ENCODE assay signal across 9 mouse cellular contexts in the genomic region with DNA sequence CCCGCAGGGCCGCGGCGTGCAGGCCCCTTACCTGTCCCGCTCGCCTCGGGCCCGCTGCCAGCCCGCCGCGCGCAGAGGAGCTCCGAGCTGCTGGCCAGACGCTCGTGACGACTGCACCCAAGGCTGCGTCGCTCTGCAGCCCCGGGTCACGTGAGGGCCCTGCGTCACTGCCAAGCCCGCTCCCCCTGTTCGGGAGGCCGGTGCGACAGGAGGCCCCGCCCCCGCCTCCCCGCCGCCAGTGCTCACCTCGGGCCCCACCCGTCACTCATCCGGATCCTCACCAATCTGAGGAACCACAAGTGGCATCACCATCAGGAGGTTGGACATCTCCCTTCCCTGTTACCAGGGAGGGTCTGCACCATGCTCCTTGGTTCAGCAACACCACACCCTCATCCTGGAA. TPM values are rescaled to one million over a fixed set of nuclear protein-coding genes. Genes with fewer than 3 reads are reported as not detected.
DNase-seq lines count a peak whose midpoint lies in the region; ATAC-seq and TF ChIP-seq lines count a peak whose summit lies in the region.
"Not testable (repeated sequence)": the region's sequence is repeated elsewhere in the genome, so short reads cannot be mapped to it uniquely, and the experiment has no call there.
"Had no signal": no experiment of that assay in that cellular context is flagged by ENCODE, and none has a peak within 500 bp of the region (broad histone marks: within the 10 kb centered on the region; RNA-seq: fewer than 3 reads in every experiment).

Bex2 (minus strand) TSS at position 217 of the 400 bp plus-strand sequence.

- not testable (repeated sequence) for H3K9me3 ChIP-seq in G1E (replicated peaks); forebrain, embryonic 10.5 days; heart, postnatal 0 days (replicated peaks; ENCODE audit: control insufficient read depth, low read length); limb, embryonic 14.5 days (ENCODE audit: control insufficient read depth, low read length); midbrain, embryonic 14.5 days (ENCODE audit: control insufficient read depth, low read length); stomach, postnatal 0 days (ENCODE audit: control insufficient read depth, low read length)

- not testable (repeated sequence) for H3K4me3 ChIP-seq in G1E (ENCODE audit: low read depth, low read length)
- peak within 1 kb of the TSS; percentile 56 for H3K4me3 ChIP-seq in forebrain, embryonic 10.5 days
- 0 out of 2 replicates have a peak within 1 kb of the TSS, but pooled peaks have one; percentile 11 for H3K4me3 ChIP-seq in heart, postnatal 0 days (ENCODE audit: low read depth, low read length)
- peak within 1 kb of the TSS; percentile 28 for H3K4me3 ChIP-seq in limb, embryonic 14.5 days (replicated peaks; ENCODE audit: low read length)
- peak within 1 kb of the TSS; percentile 41 for H3K4me3 ChIP-seq in midbrain, embryonic 14.5 days (replicated peaks; ENCODE audit: low read depth, low read length)
- 0 out of 2 replicates have a peak within 1 kb of the TSS, but pooled peaks have one; percentile 6 for H3K4me3 ChIP-seq in stomach, postnatal 0 days (ENCODE audit: low read depth, low read length)

- not testable (repeated sequence) for TF ChIP-seq POLR2A in limb, embryonic 14.5 days (IDR thresholded peaks at IDR 0.05; ENCODE audit: borderline replicate concordance, extremely low read depth, insufficient read depth, insufficient read length)

- H3K4me2 ChIP-seq in heart, postnatal 0 days (ENCODE audit: low read depth, low read length): peak within 1 kb of the TSS; percentile 34
- peak within 1 kb of the TSS; percentile 40 for H3K4me2 ChIP-seq in limb, embryonic 14.5 days (replicated peaks; ENCODE audit: low read depth, low read length, severe bottlenecking)
- H3K4me2 ChIP-seq in midbrain, embryonic 14.5 days (ENCODE audit: low read length): peak within 1 kb of the TSS; percentile 56
- H3K4me2 ChIP-seq in stomach, postnatal 0 days (replicated peaks; ENCODE audit: low read depth): not testable (repeated sequence)

- H3K4me1 ChIP-seq in G1E (ENCODE audit: insufficient read depth, low read depth, low read length); forebrain, embryonic 10.5 days; heart, postnatal 0 days (ENCODE audit: control insufficient read depth, insufficient read depth); limb, embryonic 14.5 days (ENCODE audit: control insufficient read depth, insufficient read depth, low read length); midbrain, embryonic 14.5 days (ENCODE audit: control insufficient read depth, insufficient read depth, low read length); stomach, postnatal 0 days (replicated peaks; ENCODE audit: control insufficient read depth, insufficient read depth): not testable (repeated sequence)

- not testable (repeated sequence) for DNase-seq in G1E (ENCODE audit: low spot score); forebrain, embryonic 10.5 days (ENCODE audit: extremely low spot score, low spot score); heart, postnatal 0 days (ENCODE audit: low spot score); limb, embryonic 14.5 days (ENCODE audit: low spot score); stomach, postnatal 0 days (ENCODE audit: low spot score)
- DNase-seq in cerebellum, adult 8-10 months: peak; percentile 28
- peak; percentile 17 for DNase-seq in layer of hippocampus, adult 11-12 months (ENCODE audit: low spot score)
- DNase-seq in midbrain, embryonic 14.5 days: peak; percentile 42

- peak; percentile 93 for ATAC-seq in G1E (ENCODE audit: extremely low read depth, insufficient number of reproducible peaks, low FRiP score, poor library complexity, severe bottlenecking)
- peak; percentile 89 for ATAC-seq in heart, postnatal 0 days (ENCODE audit: insufficient read depth, low read depth)
- ATAC-seq in limb, embryonic 14.5 days (ENCODE audit: low FRiP score, low read depth): peak; percentile 97
- ATAC-seq in midbrain, embryonic 14.5 days (ENCODE audit: low FRiP score, low TSS enrichment): peak; percentile 98
- ATAC-seq in stomach, postnatal 0 days (ENCODE audit: low FRiP score, low TSS enrichment): peak; percentile 91

- not testable (repeated sequence) for H3K36me3 ChIP-seq in G1E (replicated peaks); heart, postnatal 0 days (replicated peaks; ENCODE audit: control insufficient read depth, insufficient read depth, low read length); limb, embryonic 14.5 days (ENCODE audit: control insufficient read depth, insufficient read depth, low read length); midbrain, embryonic 14.5 days (ENCODE audit: control insufficient read depth, insufficient read depth, low read length); stomach, postnatal 0 days (ENCODE audit: control insufficient read depth, insufficient read depth, low read length)
- peaks cover 11% of the 10 kb centered on the region for H3K36me3 ChIP-seq in forebrain, embryonic 10.5 days (replicated peaks)

- no CpG with 5 or more reads among the region's 32 CpGs for WGBS in forebrain, embryonic 10.5 days
- WGBS in heart, postnatal 0 days: no CpG with 5 or more reads among the region's 32 CpGs
- no CpG with 5 or more reads among the region's 32 CpGs for WGBS in limb, embryonic 14.5 days
- 26% methylated on average over 6 of the region's 32 CpGs for WGBS in midbrain, embryonic 14.5 days
- no CpG with 5 or more reads among the region's 32 CpGs for WGBS in stomach, postnatal 0 days

- not testable (repeated sequence) for TF ChIP-seq CTCF in G1E (IDR thresholded peaks at IDR 0.05; ENCODE audit: low read depth, low read length); heart, postnatal 0 days (IDR thresholded peaks at IDR 0.05; ENCODE audit: low read depth); stomach, postnatal 0 days (IDR thresholded peaks at IDR 0.05; ENCODE audit: low read depth)

- H3K27ac ChIP-seq in forebrain, embryonic 10.5 days: peak within 1 kb of the TSS; percentile 82
- H3K27ac ChIP-seq in heart, postnatal 0 days (ENCODE audit: low read depth); limb, embryonic 14.5 days (replicated peaks; ENCODE audit: low read depth, low read length); stomach, postnatal 0 days (replicated peaks): not testable (repeated sequence)
- peak within 1 kb of the TSS; percentile 80 for H3K27ac ChIP-seq in midbrain, embryonic 14.5 days (replicated peaks; ENCODE audit: low read depth, low read length)

- not testable (repeated sequence) for H3K27me3 ChIP-seq in G1E (ENCODE audit: insufficient read depth, low read length); forebrain, embryonic 10.5 days (ENCODE audit: poor library complexity, severe bottlenecking); heart, postnatal 0 days (ENCODE audit: control insufficient read depth, insufficient read depth, low read length); limb, embryonic 14.5 days (ENCODE audit: control insufficient read depth, insufficient read depth, low read length); midbrain, embryonic 14.5 days (ENCODE audit: control insufficient read depth, insufficient read depth, low read length); stomach, postnatal 0 days (ENCODE audit: control insufficient read depth, insufficient read depth, low read length)

- H3K9ac ChIP-seq in heart, postnatal 0 days (replicated peaks; ENCODE audit: low read depth, low read length); stomach, postnatal 0 days (ENCODE audit: low read length): not testable (repeated sequence)
- 0 out of 2 replicates have a peak within 1 kb of the TSS, but pooled peaks have one; percentile 7 for H3K9ac ChIP-seq in limb, embryonic 14.5 days (ENCODE audit: low read depth, low read length, severe bottlenecking)
- H3K9ac ChIP-seq in midbrain, embryonic 14.5 days (replicated peaks; ENCODE audit: low read length): peak within 1 kb of the TSS; percentile 64; the same call in 1 of the 2 replicates

- not testable (repeated sequence) for TF ChIP-seq EP300 in heart, postnatal 0 days (IDR thresholded peaks at IDR 0.05; ENCODE audit: low read depth); stomach, postnatal 0 days (optimal IDR thresholded peaks at IDR 0.05)

RNA-seq across cellular contexts. Expression of gene Bex2, which starts in this region (rescaled TPM):
- not detected in 2 replicates for total RNA-seq in G1E (2014; fragmentation: Nextera tagmentation)
- not detected in 2 replicates for total RNA-seq in G1E (2017)
- 0.10 and 0.15 TPM in 2 replicates for polyA plus RNA-seq in G1E (2012)
- 288 and 293 TPM in 2 replicates for polyA plus RNA-seq in forebrain, embryonic 10.5 days (2016; fragmentation: Nextera tagmentation; extraction: Ambion mirVana)
- 0.23 TPM in 1 of 2 replicates, not detected in the other for total RNA-seq in heart, postnatal 0 days (2014; rRNA removed; ENCODE audit: low replicate concordance)
- polyA plus RNA-seq in heart, postnatal 0 days (2015; fragmentation: Nextera tagmentation; extraction: Ambion mirVana): 5.6 TPM in 2 replicates
- polyA plus RNA-seq in limb, embryonic 14.5 days (2012; rRNA removed): 33.5 and 52.3 TPM in 2 replicates
- polyA plus RNA-seq in limb, embryonic 14.5 days (2014; fragmentation: Nextera tagmentation; extraction: Ambion mirVana): 65.5 and 78.4 TPM in 2 replicates
- polyA plus RNA-seq in midbrain, embryonic 14.5 days (2014; fragmentation: Nextera tagmentation; extraction: Ambion mirVana): 546 and 709 TPM in 2 replicates
- 54.2 and 56.5 TPM in 2 replicates for polyA plus RNA-seq in stomach, postnatal 0 days (2015; fragmentation: Nextera tagmentation; extraction: Ambion mirVana)
- total RNA-seq: CH12.LX had no signal

Comparison
In these comparisons a context has a peak if more than half of its experiments do, and no peak if none do; other contexts are left out.
1. Peak in ATAC-seq in G1E; RNA of the gene not detected or under 1 TPM.